Mouse (Mus musculus) olfactory bulb, adult 2 months (tissue): Measurements from ENCODE around the gene Phf20.

Experiments
- CTCF ChIP-seq: fragments of 200-500 bp; IDR thresholded peaks from 2 replicates; pipeline ENCODE4 v1.5.1; 2012; ENCODE audit warnings: low read depth, mild to moderate bottlenecking, low read length, moderate library complexity; ENCODE audit not compliant: insufficient read depth
- POLR2A ChIP-seq: fragments of 200-500 bp; IDR thresholded peaks from 2 replicates; pipeline ENCODE4 v1.6.1; 2012; ENCODE audit warnings: mild to moderate bottlenecking, low read depth, low read length, moderate library complexity; ENCODE audit not compliant: insufficient read depth

GRCm38 (mm10) chr2:156243011-156243410 is 46.7 kb downstream of the Phf20 start:
- no peak for TF ChIP-seq POLR2A
- TF ChIP-seq CTCF: no peak
